Mouse (Mus musculus) forebrain, embryonic 10.5 days (tissue): ENCODE results near the gene Tmem213. TPM values are rescaled to one million over a fixed set of nuclear protein-coding genes. Genes with fewer than 3 reads are reported as not detected.
A peak's percentile ranks its signal among the peaks of the same experiment; 100 is the strongest.

Source experiments
- DNase-seq: peaks from one replicate; pipeline ENCODE4 v3.0.0-alpha.2; 2017; ENCODE audit warnings: low spot score; ENCODE audit errors: extremely low spot score
- H3K27ac ChIP-seq: fragments of 300-500 bp; sonication (generic); 2 replicates; pipeline ENCODE4 v1.5.1; 2016; ENCODE audit warnings: mild to moderate bottlenecking
- H3K27me3 ChIP-seq: fragments of 300-500 bp; sonication (generic); 2 replicates; pipeline ENCODE4 v1.6.1; 2016; ENCODE audit warnings: mild to moderate bottlenecking; ENCODE audit not compliant: poor library complexity, severe bottlenecking
- H3K36me3 ChIP-seq: fragments of 300-500 bp; sonication (generic); replicated peaks from 2 replicates; pipeline ENCODE4 v1.6.1; 2016; ENCODE audit warnings: mild to moderate bottlenecking, moderate library complexity
- H3K4me1 ChIP-seq: fragments of 300-500 bp; sonication (generic); 2 replicates; pipeline ENCODE4 v1.6.1; 2016
- H3K4me3 ChIP-seq: fragments of 300-500 bp; sonication (generic); 2 replicates; pipeline ENCODE4 v1.5.1; 2016; ENCODE audit warnings: mild to moderate bottlenecking, moderate library complexity
- H3K9me3 ChIP-seq: fragments of 300-500 bp; sonication (generic); 2 replicates; pipeline ENCODE4 v1.6.1; 2016; ENCODE audit warnings: mild to moderate bottlenecking, moderate library complexity
- WGBS: fragments of 180-500 bp; shearing (Covaris S2); methylation state at CpG from one replicate; pipeline ENCODE4 v1.1.7; 2016; 5-methylcytosine and 5-hydroxymethylcytosine counted together
- polyA plus RNA-seq: library from polyadenylated mRNA; unstranded; fragments of >200 nt; fragmentation: Nextera tagmentation; extraction: Ambion mirVana; gene quantifications from 2 replicates; pipeline ENCODE4 v1.2.1, GENCODE M21; 2016

Tmem213 gene
- polyA plus RNA-seq, 1 experiment from 2014 or later: not detected

GRCm38 (mm10) chr6:38145463-38146065 is 36.5 kb downstream of the Tmem213 start:
- Histone ChIP-seq H3K4me1 (peaks cover 10% of the 10 kb centered on the region; the same call in 1 of the 2 replicates), H3K27me3 (no peaks in the 10 kb centered on the region), H3K36me3 (peaks cover 71% of the 10 kb centered on the region), H3K27ac (no peak overlapping the region), H3K9me3 (no peaks in the 10 kb centered on the region), H3K4me3 (no peak overlapping the region)
- no peak for DNase-seq
- WGBS: 63% methylated on average over 8 of the region's 8 CpGs

GRCm38 (mm10) chr6:38147301-38147700 is 38.2 kb downstream of the Tmem213 start:
- H3K4me3 ChIP-seq: no peak overlapping the region
- H3K4me1 ChIP-seq: peaks cover 14% of the 10 kb centered on the region; the same call in 1 of the 2 replicates
- DNase-seq: no peak
- no peak overlapping the region for H3K27ac ChIP-seq
- H3K36me3 ChIP-seq: peaks cover 66% of the 10 kb centered on the region
- WGBS: 80% methylated on average over 5 of the region's 5 CpGs
- H3K27me3 ChIP-seq: no peaks in the 10 kb centered on the region
- H3K9me3 ChIP-seq: no peaks in the 10 kb centered on the region

GRCm38 (mm10) chr6:38148626-38149025 is 39.6 kb downstream of the Tmem213 start:
- H3K9me3 ChIP-seq: no peaks in the 10 kb centered on the region
- H3K4me1 ChIP-seq: peaks cover 14% of the 10 kb centered on the region; the same call in 1 of the 2 replicates
- no peak overlapping the region for H3K4me3 ChIP-seq
- 92% methylated on average over 10 of the region's 10 CpGs for WGBS
- no peaks in the 10 kb centered on the region for H3K27me3 ChIP-seq
- DNase-seq: no peak
- peaks cover 67% of the 10 kb centered on the region for H3K36me3 ChIP-seq
- H3K27ac ChIP-seq: 0 out of 2 replicates have a peak overlapping the region, but pooled peaks have one; percentile 51

- no peak overlapping the region for H3K27ac ChIP-seq
- H3K4me1 ChIP-seq: peaks cover 14% of the 10 kb centered on the region; the same call in 1 of the 2 replicates
- no peak overlapping the region for H3K4me3 ChIP-seq
- DNase-seq: no peak
- 86% methylated on average over 19 of the region's 19 CpGs for WGBS
- peaks cover 64% of the 10 kb centered on the region for H3K36me3 ChIP-seq
- H3K9me3 ChIP-seq: no peaks in the 10 kb centered on the region
- H3K27me3 ChIP-seq: no peaks in the 10 kb centered on the region
Measured at GRCm38 (mm10) chr6:38149483-38149882, 40.4 kb downstream of the Tmem213 start.

GRCm38 (mm10) chr6:38152305-38152704 is 43.2 kb downstream of the Tmem213 start:
- H3K4me3 ChIP-seq: no peak overlapping the region
- no peak overlapping the region for H3K27ac ChIP-seq
- no peaks in the 10 kb centered on the region for H3K27me3 ChIP-seq
- H3K36me3 ChIP-seq: peaks cover 62% of the 10 kb centered on the region
- DNase-seq: no peak
- WGBS: 88% methylated on average over 11 of the region's 11 CpGs
- no peaks in the 10 kb centered on the region for H3K9me3 ChIP-seq
- H3K4me1 ChIP-seq: peaks cover 23% of the 10 kb centered on the region; the same call in 1 of the 2 replicates

GRCm38 (mm10) chr6:38156204-38156603 is 47.1 kb downstream of the Tmem213 start:
- 93% methylated on average over 5 of the region's 5 CpGs for WGBS
- H3K4me3 ChIP-seq: no peak overlapping the region
- no peaks in the 10 kb centered on the region for H3K9me3 ChIP-seq
- H3K27ac ChIP-seq: no peak overlapping the region
- H3K36me3 ChIP-seq: peaks cover 48% of the 10 kb centered on the region
- no peak for DNase-seq
- H3K27me3 ChIP-seq: no peaks in the 10 kb centered on the region
- peaks cover 34% of the 10 kb centered on the region for H3K4me1 ChIP-seq

GRCm38 (mm10) chr6:38157925-38158324 is 48.9 kb downstream of the Tmem213 start:
- H3K4me3 ChIP-seq: no peak overlapping the region
- H3K9me3 ChIP-seq: no peaks in the 10 kb centered on the region
- H3K36me3 ChIP-seq: peaks cover 41% of the 10 kb centered on the region
- H3K27me3 ChIP-seq: no peaks in the 10 kb centered on the region
- H3K27ac ChIP-seq: no peak overlapping the region
- peaks cover 41% of the 10 kb centered on the region for H3K4me1 ChIP-seq
- DNase-seq: no peak
- 81% methylated on average over 16 of the region's 16 CpGs for WGBS

GRCm38 (mm10) chr6:38159576-38159975 is 50.5 kb downstream of the Tmem213 start:
- DNase-seq: no peak
- Histone ChIP-seq H3K4me3 (no peak overlapping the region), H3K36me3 (peaks cover 46% of the 10 kb centered on the region), H3K27me3 (no peaks in the 10 kb centered on the region), H3K4me1 (peaks cover 52% of the 10 kb centered on the region), H3K27ac (no peak overlapping the region), H3K9me3 (no peaks in the 10 kb centered on the region)
- WGBS: 87% methylated on average over 4 of the region's 4 CpGs

GRCm38 (mm10) chr6:38160102-38160501 is 51.0 kb downstream of the Tmem213 start:
- H3K4me3 ChIP-seq: no peak overlapping the region
- H3K9me3 ChIP-seq: no peaks in the 10 kb centered on the region
- DNase-seq: peak; percentile 72
- H3K36me3 ChIP-seq: peaks cover 47% of the 10 kb centered on the region
- H3K27me3 ChIP-seq: no peaks in the 10 kb centered on the region
- H3K4me1 ChIP-seq: peaks cover 56% of the 10 kb centered on the region
- 32% methylated on average over 3 of the region's 3 CpGs for WGBS
- peak overlapping the region; percentile 53 for H3K27ac ChIP-seq

GRCm38 (mm10) chr6:38160556-38160955 is 51.5 kb downstream of the Tmem213 start:
- peaks cover 54% of the 10 kb centered on the region for H3K4me1 ChIP-seq
- H3K27me3 ChIP-seq: no peaks in the 10 kb centered on the region
- no peaks in the 10 kb centered on the region for H3K9me3 ChIP-seq
- no peak overlapping the region for H3K4me3 ChIP-seq
- WGBS: 86% methylated on average over 2 of the region's 2 CpGs
- H3K36me3 ChIP-seq: peaks cover 48% of the 10 kb centered on the region
- no peak for DNase-seq
- H3K27ac ChIP-seq: peak overlapping the region; percentile 53

GRCm38 (mm10) chr6:38162825-38163504 is 53.9 kb downstream of the Tmem213 start:
- Histone ChIP-seq H3K4me3 (no peak overlapping the region), H3K9me3 (no peaks in the 10 kb centered on the region), H3K27me3 (no peaks in the 10 kb centered on the region), H3K36me3 (peaks cover 48% of the 10 kb centered on the region), H3K4me1 (peaks cover 51% of the 10 kb centered on the region), H3K27ac (no peak overlapping the region)
- WGBS: 83% methylated on average over 14 of the region's 14 CpGs
- no peak for DNase-seq

- Histone ChIP-seq H3K4me1 (peaks cover 39% of the 10 kb centered on the region), H3K4me3 (no peak overlapping the region), H3K27ac (peak overlapping the region; percentile 48; the same call in 1 of the 2 replicates), H3K36me3 (peaks cover 62% of the 10 kb centered on the region), H3K27me3 (no peaks in the 10 kb centered on the region), H3K9me3 (no peaks in the 10 kb centered on the region)
- WGBS: 87% methylated on average over 6 of the region's 6 CpGs
- no peak for DNase-seq
Measured at GRCm38 (mm10) chr6:38164705-38165104, 55.6 kb downstream of the Tmem213 start.

GRCm38 (mm10) chr6:38165385-38165784 is 56.3 kb downstream of the Tmem213 start:
- Histone ChIP-seq H3K9me3 (no peaks in the 10 kb centered on the region), H3K4me1 (peaks cover 37% of the 10 kb centered on the region), H3K27ac (peak overlapping the region; percentile 58; the same call in 1 of the 2 replicates), H3K27me3 (no peaks in the 10 kb centered on the region), H3K4me3 (no peak overlapping the region), H3K36me3 (peaks cover 69% of the 10 kb centered on the region)
- DNase-seq: no peak
- WGBS: 64% methylated on average over 6 of the region's 6 CpGs
